Comparison of ENCODE assay signal across 26 mouse cellular contexts in genomic region chr9:107245311-107245710, GRCm38 (mm10). TPM values are rescaled to one million over a fixed set of nuclear protein-coding genes. Genes with fewer than 3 reads are reported as not detected.
"Had no signal": no experiment of that assay in that cellular context is flagged by ENCODE, and none has a peak within 500 bp of the region (broad histone marks: within the 10 kb centered on the region; RNA-seq: fewer than 3 reads in every experiment).

No protein-coding gene starts in this region.

- H3K4me2 ChIP-seq: heart, embryonic 12.5 days; hindbrain, embryonic 12.5 days; hindbrain, embryonic 14.5 days; kidney, embryonic 15.5 days; limb, embryonic 12.5 days; liver, embryonic 12.5 days had no signal

- H3K4me1 ChIP-seq: heart, embryonic 12.5 days; hindbrain, embryonic 10.5 days; hindbrain, embryonic 12.5 days; kidney, embryonic 15.5 days; limb, embryonic 12.5 days; liver, embryonic 12.5 days had no signal

- H3K9ac ChIP-seq: heart, embryonic 12.5 days; hindbrain, embryonic 12.5 days; hindbrain, embryonic 14.5 days; kidney, embryonic 15.5 days; limb, embryonic 12.5 days; liver, embryonic 12.5 days; liver, embryonic 14.5 days had no signal

- H3K4me3 ChIP-seq: gastrocnemius, adult 2 months; heart, adult 2 months; heart, embryonic 12.5 days; hindbrain, embryonic 10.5 days; hindbrain, embryonic 12.5 days; kidney, embryonic 15.5 days; layer of hippocampus, adult 2 months; left cerebral cortex, adult 2 months; limb, embryonic 12.5 days; liver, embryonic 12.5 days had no signal

- H3K27ac ChIP-seq: gastrocnemius, adult 2 months; heart, adult 2 months; hindbrain, embryonic 10.5 days; hindbrain, embryonic 12.5 days; hindbrain, embryonic 14.5 days; kidney, embryonic 15.5 days; kidney, postnatal 0 days; layer of hippocampus, adult 2 months; left cerebral cortex, adult 2 months; limb, embryonic 12.5 days; liver, embryonic 12.5 days; liver, embryonic 14.5 days had no signal

- H3K9me3 ChIP-seq: heart, embryonic 12.5 days; hindbrain, embryonic 10.5 days; hindbrain, embryonic 12.5 days; kidney, embryonic 15.5 days; limb, embryonic 12.5 days; liver, embryonic 12.5 days had no signal

- DNase-seq: gastrocnemius, adult 2 months; gastrocnemius, postnatal 10 days; gastrocnemius, postnatal 25 days; heart, adult 2 months; heart, postnatal 10 days; heart, postnatal 4 days; kidney, adult 18-20 months; kidney, adult 8-10 months; kidney, postnatal 25 days; kidney, postnatal 4 days; liver had no signal

- H3K27me3 ChIP-seq: limb, embryonic 12.5 days had no signal

- ATAC-seq: forebrain, embryonic 16.5 days; hindbrain, embryonic 16.5 days; inflammation-experienced regulatory T-cells, adult 6 months; intestine, embryonic 16.5 days; liver, embryonic 12.5 days had no signal

- H3K36me3 ChIP-seq: heart, embryonic 12.5 days; hindbrain, embryonic 10.5 days; hindbrain, embryonic 12.5 days; kidney, embryonic 15.5 days; limb, embryonic 12.5 days; liver, embryonic 12.5 days had no signal

RNA-seq across cellular contexts. Expression of gene Dock3, which starts 13.6 kb away (rescaled TPM):
- total RNA-seq: gastrocnemius, adult 2 months had no signal
- polyA plus RNA-seq: inflammation-experienced regulatory T-cells, adult 6 months had no signal
